Mouse (Mus musculus) heart, adult 10 weeks (tissue): ENCODE results near the gene Tha1. TPM values are rescaled to one million over a fixed set of nuclear protein-coding genes. Genes with fewer than 3 reads are reported as not detected.

Experiments
- polyA plus RNA-seq: library from polyadenylated mRNA; stranded (reverse); fragments of 350-450 nt; fragmentation: Illumina TruSeq; extraction: RNeasy Lipid Tissue Mini Kit (QIAGEN cat#74804); gene quantifications from one replicate; pipeline ENCODE4 v1.2.3, GENCODE M21; 2014; ENCODE audit warnings: low read depth, low replicate concordance

Tha1 gene
- 10.4 TPM for polyA plus RNA-seq

GRCm38 (mm10) chr11:117872861-117873608 lies at the start of gene Tha1:
Gene Tha1 (minus strand): TSS chr11:117873481.

GRCm38 (mm10) chr11:117860601-117861000 lies 12.7 kb downstream of the Tha1 start, which contains the start of gene Tmem235:
Gene Tmem235 (plus strand): TSS chr11:117860752.

GRCm38 (mm10) chr11:117848985-117849671 lies 24.2 kb downstream of the Tha1 start, which contains the start of gene Birc5:
Gene Birc5 (plus strand): TSS chr11:117849251.

GRCm38 (mm10) chr11:117825333-117826101 lies 47.8 kb downstream of the Tha1 start, which contains the start of the genes Afmid and Tk1:
Gene Afmid (plus strand): TSS chr11:117825924.
Gene Tk1 (minus strand): TSS chr11:117826092.

Other genes with a start within 250 kb of the Tha1 start
- gene Tnrc6c, start 219.2 kb downstream of the Tha1 start, polyA plus RNA-seq: 20.7 TPM
- 1.5 TPM for gene Tmc8, start 91.4 kb downstream of the Tha1 start, polyA plus RNA-seq
- 11.0 TPM for gene Tmc6, start 91.3 kb downstream of the Tha1 start, polyA plus RNA-seq
- not detected for gene 6030468B19Rik, start 75.8 kb downstream of the Tha1 start, polyA plus RNA-seq
- gene Gm20708, start 63.8 kb downstream of the Tha1 start, polyA plus RNA-seq: 2.7 TPM
- 170 TPM for gene Syngr2, start 63.8 kb downstream of the Tha1 start, polyA plus RNA-seq
- 7.8 TPM for gene Afmid, start 47.6 kb downstream of the Tha1 start, polyA plus RNA-seq
- gene Tk1, start 47.4 kb downstream of the Tha1 start, polyA plus RNA-seq: 2.6 TPM
- 0.71 TPM for gene Birc5, start 24.2 kb downstream of the Tha1 start, polyA plus RNA-seq
- not detected for gene Tmem235, start 12.7 kb downstream of the Tha1 start, polyA plus RNA-seq
- 5.2 TPM for gene Socs3, start 96.6 kb upstream of the Tha1 start, polyA plus RNA-seq
- 20.7 TPM for gene Pgs1, start 112.8 kb upstream of the Tha1 start, polyA plus RNA-seq